Mouse (Mus musculus) NIH3T3 (cell line): ENCODE results near the gene Palld.

ENCODE experiments used
- DNase-seq: peaks from one replicate; pipeline ENCODE4 v3.0.0-alpha.2; 2012; ENCODE audit warnings: low read depth

The Palld gene

DNA sequence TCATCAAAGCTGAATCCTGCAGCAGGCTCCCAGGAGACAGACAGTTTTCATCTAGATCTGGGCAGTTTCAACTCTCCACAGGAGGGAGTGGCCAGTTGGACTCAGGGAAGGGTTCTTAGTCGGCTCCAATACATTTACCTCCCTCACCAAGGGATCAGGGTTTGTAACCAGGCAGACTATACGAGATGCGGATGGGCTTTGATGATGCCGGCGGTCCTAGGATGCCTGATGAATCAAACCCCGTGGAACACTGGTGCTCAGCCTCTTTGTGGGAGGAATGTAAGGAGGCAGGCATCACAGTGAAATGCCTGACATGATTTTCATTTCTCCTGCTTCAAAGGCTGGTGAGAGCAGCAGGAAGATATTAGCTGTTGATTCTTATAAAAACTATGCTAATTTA is 347.1 kb downstream of the Palld start:
- no peak for DNase-seq

DNA sequence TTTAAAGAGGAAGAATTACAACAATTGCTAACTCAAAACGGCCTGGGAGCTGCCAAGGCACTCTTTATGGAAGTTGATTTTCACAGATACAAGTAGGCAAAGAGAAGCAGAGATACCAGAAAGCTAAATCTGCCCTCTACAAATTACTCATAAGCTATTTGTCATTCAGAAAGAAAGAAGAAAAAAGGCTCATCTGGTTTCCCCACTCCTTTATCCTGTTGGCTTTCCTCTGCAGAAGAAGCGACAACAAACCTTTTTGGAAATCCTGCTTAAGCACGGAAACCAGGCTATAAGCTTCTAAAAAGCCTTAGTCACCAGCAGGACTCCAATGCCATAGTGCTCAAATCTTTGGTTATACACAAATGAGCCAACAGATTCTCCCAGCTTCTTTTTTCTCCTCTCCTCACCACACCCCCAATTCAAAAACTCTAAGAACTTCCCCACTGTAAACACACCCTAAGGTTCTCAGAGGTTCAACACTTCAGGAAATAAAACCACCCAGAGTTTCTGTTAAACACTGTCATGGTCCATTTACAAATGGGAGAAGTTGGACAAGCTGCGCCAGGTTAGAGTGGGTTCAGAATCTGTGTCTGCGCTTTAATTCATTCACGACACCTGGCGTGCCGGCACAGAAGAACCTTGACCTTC is 349.6 kb downstream of the Palld start:
- DNase-seq = no peak

DNA sequence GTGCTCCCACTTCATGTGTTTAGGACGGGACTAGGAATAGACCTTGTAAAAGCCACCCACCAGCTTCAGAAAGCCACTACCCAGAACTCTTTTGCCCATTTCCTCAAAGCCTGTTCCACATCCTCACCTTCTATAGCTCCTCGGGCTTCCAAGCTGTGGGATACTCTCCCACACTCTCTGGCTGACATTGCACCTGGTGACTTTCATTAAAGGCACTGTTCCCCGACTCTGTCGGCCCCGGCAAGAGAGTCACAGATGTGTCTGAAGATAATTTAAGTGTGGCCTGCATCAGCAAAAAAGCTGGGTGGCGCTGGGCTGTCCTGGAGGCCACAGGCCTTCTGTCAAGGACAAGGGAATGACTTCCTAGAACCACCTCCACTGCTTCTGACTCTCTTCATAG is 350.3 kb downstream of the Palld start:
- DNase-seq = no peak

DNA sequence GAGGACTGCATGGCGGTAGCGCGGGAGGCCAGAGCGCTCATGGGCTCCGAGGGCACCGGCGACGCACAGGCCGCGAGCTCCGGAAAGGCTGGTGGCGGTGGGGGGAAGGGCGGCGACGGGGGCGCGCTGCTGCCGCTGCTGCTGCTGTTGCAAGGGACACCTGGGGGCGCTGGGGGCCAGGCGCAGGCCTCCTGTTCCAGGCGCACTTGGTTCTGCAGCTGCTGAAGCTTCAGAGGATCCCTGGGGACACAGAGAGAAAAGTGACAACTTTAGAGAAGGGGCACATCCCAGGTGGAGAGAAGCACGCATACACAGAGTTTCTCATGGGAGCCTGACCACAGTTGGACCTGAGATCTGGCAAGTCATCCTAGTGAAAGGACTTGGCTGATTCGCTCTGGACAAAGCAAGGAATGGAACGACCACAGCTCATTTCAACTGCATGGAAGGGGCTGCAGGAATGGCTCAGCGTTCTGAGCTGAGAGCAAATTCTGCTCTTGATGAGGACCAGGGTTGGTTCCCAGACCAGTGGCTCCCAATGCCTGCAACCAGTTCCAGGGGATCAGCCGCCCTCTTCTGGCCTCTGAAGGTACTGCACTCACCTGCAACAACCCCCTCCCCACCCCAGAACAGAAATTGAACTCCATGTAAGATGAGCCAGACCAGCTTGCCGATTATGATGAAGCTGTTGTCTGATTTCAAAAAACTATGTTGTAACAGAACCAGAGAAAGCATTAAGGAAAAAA is 352.3 kb downstream of the Palld start:
- DNase-seq = peak; percentile 22

DNA sequence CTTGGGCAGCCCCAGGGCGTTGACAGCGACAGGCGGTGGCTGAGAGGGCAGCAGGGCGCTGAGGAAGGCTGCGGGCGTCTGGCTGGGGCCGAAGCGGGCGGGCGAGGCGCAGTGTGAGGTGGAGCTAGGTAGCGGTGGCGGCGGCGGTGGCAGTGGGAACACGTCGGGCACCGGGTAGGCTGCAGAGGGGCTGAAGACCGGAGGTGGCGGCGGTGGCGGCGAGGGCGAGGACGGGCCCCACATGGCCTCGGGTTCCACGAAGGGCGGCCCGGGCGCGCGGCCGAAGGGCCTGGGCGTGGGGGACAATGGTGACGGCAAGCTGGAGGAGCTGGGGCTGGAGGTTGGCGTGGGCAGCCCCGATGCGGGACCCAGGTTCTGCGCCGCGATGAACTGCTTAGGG is 352.9 kb downstream of the Palld start:
- no peak for DNase-seq

DNA sequence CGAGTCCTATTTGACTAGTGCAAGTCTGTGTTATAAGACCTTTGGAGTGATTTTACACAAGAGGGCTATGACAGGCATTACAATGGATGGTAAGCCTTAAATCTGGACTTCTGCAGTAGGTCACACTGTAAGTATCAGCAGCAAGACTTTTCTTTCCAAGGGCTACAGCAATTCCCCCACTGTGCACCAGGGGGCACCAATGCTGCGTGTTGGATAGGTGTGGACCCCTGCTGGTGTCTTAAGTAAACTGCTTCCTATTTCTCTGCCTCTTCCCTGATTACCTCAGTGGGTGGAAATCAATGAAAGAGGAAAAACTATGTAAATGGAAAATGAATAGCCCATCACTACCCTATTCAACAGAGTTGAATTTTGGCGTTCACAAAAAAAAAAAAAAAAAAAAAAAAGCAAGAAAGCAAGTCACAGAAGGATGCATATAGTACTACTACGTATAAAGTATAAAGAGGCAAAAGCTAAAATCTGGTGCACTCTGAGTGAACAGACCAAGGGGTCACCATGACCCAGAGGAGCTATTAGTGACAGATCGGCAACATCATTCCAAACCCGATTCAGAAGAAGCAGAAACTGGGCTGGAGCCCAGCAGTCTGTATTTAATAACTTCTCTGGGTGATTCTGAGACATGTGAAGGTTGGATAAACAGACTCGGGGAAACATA is 362.5 kb downstream of the Palld start:
- peak; percentile 96 for DNase-seq

DNA sequence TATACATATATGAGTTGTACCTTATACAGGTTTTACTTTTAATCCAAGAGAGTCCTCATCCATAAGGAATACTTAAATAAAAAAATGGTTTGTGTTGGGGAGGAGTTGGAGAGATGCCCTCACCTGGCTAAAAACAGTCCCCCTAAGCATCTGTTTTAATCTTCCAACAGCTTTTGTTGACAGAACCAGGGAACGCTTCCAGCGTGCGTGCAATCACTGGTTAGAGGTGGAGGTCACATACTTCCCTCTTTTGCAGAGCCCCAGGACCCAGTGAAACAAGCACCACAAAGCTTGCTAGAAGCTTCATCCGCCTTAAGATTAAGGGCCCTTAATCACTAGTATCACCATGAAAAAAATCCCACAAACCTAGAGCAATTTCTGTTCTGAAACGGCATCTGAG is 365.0 kb downstream of the Palld start:
- DNase-seq = peak; percentile 37

DNA sequence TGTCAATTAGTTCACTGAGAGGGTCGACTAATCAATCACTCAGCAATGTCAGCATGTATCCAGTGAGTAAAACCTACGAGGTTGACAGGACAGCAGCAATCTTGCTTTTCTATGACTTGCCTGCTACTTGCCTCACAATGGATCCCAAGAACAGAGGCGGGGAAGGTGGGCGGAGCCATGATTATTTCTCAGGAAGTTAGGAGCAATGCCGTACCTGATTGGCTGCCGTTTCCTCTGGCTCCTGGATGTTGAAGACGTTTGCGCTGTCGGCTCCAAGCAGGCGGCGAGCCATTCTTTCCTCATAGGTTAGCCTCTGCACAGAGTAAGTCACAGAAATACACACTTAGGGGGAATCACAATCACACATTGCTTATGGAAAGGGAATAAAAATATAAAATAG is 367.0 kb downstream of the Palld start:
- DNase-seq = no peak

DNA sequence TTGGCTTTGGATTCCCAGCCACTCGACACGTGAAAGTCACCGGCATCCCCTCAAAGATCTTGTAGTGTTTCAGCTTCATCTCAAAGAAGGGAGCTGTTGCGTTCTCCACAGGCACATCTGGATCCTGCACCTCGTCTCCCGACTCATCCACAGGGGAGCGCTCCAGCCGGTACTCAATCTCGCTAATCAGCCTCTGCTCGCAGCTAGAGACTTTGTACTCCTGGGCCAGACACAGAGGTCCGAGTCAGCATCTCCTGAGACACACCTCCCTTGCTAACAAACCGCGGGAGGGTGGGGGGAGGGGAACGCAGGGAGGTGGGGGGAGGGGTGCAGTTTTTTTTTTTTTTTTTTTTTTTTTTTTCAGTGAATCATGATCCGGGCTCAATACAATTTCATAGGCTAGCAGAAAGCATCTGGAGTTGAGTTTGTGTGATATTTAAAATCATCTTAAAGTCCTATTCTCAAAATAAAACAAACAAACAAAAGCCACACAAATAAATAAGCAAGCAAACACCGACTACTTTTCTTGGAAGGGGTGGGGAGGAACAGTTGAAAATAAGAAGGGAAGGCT is 369.0 kb downstream of the Palld start:
- DNase-seq = no peak

DNA sequence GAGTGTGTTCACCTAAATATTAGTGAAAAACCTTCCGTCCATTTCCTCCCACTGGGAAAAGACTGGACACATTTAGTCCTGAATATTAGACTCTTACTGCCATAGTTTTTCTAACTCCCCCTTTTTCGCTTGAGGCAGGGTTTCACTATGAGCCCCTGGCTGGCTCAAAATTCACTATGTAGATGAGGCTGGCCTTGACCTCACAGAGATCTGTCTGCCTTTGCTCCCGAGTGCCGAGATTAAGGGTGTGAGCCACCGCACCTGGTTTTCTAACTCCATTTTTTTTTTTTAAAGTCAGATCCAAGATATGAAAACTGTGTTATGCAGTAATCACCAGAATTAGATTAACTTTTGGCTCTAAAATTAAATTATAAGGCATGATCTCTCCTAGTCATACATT is 369.7 kb downstream of the Palld start:
- DNase-seq = no peak

DNA sequence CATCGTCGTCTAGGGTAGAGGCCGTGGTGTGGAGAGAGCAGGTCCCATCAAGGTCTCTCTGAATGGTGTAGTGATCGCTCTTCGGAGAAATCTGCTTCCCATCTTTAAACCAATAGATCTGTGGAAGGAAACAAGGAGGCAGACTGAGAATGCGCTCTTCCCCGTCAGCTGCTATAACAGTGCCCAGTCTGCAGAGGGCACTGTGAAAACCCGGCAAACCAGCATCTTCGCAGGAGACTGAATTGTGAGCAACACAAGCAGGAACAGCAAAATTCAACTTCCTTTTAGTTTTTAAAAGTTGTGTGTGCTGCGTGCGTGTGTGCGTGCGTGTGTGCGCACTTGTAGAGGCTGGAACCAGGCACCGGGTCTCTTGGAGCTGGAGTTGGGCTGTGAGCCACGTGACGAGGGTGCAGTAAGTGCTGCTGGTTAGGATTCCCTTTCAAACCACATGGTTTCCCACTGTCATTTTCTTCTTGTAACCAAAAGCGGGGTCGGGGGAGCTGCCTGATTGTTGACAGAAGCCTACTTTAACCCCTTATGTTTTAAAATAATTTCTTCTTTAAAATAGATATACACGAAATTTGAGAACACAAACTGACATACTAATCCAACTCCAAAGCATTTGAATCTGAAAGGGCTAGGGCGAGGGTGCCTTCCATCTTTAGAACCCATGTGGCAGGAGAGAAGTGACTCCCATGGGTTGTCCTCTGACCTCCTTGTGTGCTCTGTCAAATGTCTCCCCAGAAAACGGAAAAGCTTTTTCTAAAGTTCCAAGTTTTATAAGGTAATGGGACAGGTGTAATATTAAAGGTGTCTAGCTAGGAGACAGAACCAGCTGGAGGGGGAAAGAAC is 370.3 kb downstream of the Palld start:
- peak; percentile 37 for DNase-seq

DNA sequence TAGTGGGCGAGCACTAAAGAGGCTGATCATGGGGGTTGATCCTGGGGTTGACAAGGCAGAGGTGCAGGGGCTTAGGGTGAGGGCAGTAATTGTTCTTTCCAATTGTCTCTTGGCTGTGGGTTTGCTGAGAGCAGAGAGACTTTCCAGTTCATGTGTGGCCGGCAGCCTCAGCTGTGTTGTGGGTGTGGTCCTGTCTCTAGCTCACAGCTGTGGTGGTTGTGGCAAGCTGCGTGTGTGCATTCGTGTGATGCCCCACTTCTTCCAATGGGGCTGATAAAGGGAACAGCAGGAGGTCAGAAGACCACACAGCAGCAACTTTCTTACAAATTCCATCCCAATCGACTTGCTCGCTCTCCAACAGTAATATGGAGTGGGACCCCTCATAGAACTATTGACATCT is 373.8 kb downstream of the Palld start:
- DNase-seq = no peak

DNA sequence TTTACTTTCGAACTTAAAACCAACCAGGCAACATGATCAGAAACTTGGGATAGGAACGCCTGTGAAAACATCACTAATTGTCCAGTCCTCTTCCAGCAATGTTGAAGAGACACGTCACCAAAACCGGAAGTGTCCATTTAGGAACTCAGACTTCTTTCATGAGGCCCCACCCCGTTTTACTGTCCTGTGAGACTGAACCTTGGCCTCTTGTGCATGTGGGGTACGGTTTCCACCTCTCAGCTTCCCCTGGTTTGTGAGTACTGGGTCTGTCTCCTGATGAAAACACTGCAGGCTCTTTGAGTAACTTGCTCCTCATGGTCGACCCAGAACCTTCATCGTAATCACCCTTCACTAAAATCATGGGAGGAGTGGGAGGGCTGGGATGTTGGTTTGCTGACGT is 374.3 kb downstream of the Palld start:
- no peak for DNase-seq

DNA sequence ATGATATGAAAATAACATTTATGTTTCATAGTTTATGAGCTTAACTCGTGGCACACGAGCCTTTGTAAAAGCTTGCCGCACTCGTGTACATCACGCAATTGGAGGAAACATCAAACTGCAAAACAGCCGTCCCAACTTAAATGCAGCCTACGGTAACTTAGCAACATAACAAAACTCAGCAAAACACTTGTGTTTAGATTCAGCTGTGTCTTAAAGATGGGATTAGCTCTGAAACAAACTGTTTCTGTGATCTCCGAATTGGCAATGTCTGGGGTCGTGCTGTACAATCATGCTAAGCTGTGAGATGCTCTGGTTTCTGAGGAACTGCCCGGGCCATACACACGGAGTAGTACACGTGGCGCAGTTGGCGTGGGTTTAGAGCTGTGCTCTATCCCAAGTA is 375.5 kb downstream of the Palld start:
- no peak for DNase-seq

DNA sequence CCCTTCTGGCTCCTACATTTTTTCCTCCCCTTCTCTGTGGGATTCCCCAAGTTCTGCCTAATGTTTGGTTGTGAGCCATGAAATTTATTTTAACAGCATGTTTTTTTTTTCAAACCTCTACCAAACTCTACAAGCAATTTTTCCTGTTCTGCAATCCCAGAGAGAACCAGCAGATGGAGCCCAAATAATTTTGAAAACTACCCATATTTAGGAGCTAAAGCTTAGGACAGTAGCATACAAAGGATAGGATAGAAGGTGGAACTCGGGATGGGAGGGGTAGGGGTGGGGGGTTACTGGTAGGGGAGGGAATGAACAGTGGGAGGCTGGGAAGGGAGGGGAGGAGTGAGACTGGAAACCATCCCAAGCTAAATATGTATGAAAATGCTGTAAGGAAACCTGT is 380.4 kb downstream of the Palld start:
- peak; percentile 76 for DNase-seq

DNA sequence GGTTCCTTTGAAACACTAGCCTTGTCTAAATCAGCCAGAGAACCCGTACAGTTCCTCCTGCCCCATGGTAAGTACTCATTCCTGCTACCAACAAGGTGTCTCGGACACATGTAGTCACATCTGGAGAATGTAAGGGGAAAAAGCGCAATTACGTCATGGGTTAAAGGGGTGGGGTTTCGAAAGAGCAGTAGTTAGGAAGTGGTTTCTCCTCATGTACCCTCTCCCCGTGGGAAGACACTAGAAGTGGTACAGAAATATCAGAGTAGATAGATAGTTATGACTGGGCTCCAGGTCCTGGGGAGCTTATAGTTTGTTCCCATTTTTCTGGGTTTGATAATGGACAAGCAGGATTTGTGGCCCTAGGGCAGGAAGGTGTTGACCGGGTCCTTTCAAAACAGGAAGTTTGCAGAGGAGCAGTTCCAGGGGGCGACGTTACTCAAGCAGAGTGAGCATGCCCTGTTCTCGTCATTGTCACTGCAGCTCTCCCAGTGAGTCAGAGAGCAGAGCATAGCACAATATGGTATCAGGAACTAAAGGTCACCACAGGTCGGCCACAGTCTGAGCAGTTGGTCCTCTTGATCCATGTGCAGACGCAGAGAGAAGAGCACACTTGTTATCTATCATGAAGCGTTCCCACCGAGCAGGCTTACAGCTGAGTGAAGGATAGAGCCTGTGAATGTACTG is 384.8 kb downstream of the Palld start:
- no peak for DNase-seq

DNA sequence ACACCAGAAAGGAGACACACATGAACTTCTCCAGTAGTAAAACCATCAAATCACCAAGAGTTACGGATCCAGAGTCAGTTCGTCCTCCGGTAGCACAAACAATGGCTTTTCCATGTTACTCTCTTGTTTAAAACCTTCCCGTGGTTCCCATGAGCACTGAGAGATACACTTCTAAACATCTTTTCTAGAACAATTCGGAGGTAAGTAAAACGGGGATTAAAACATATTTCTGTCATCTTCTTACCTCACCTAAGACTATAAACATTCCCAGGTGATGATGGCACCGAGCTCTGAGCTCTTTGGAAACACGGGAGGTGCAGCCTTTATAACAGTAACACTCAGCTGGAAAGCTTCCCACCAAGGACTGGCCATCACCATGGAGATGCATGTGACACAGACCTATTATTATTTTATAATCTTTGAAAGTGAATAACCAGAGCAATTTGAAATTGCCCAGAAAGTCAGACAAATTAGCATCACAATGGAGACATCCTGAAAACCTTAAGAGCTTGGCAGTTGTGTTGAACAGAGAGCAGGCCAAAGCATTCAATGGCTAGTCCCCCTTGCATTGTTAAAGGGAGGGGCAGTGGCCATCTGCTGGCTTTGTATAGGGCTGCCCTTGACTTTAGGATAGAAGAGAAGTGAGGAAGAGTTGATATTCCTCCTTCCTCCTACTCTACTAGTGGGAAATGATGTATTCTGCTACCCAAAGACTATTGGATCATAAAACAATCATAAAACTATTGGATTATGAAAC is 385.6 kb downstream of the Palld start:
- DNase-seq = no peak

DNA sequence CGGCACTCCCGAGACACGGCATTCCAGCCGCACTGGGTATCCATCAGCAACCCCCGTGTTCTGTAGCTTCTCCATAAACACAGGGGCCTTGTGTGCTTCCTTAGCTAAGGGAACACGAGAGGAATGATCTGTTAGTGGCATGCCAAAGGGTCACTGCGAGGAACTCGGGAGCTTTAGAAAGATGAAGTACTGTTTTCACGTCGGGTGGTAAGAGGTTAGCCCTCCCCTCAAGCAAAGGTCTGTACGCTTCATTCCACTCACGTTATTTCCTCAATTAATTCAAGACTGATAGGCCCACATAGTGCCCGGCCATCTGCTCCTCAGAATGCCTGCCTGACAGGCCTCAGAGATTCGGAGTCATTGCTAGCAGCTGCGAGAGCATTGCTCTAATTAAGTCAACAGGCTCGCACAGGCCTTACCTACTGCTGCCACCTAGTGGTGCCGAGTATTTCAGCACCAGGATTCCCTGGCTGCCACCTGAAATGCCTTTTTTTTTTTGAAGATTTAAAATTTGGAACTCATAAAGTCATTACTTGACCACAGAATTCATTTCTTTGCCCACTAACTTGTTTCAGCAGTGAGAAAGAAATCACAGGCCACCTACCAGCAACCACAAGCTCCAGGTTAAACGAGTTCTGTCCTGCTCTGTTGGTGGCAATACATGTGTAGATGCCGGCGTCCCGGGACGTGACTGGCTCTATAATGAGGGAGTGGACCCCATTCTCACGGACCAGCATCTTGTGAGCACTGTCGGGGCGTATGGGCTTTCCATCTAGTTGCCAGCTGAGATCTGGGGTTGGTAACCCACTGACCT is 386.4 kb downstream of the Palld start:
- peak; percentile 87 for DNase-seq

DNA sequence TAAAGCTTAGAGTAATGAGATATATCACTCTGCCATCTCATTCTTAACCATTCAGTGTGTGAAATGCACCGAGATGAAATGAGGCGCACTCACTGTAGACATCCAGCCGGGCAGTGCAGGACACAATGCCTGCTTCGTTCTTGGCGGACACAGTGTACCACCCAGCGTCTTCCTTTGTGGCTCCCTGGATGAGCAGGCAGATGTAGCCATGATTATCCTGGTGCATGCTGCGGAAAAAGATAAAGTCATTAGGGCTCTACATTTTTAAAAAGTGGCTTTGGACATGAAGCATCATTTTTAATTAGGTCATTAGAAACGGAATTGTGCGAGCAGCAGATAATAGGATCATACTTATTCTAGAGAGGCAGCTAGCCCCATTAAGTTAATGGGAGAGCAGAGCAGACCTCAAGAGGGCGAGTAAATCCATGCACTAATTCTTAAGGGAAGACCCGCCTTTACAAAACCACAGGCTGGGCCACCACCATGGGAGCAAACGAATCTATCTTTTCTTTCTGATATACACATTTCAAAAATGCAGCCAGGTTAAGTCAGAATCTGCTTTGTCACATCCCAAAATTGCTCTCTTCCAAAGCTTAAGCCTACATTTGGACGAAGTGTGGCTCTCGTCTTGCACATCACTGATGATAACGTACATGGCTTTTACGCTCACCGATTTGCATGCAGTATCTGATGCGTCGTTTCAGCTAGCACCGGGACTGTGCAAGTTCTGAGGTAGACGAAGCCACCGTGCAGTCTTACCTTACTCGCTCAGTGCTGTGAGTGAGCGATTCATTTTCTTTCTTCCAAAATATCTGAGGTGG is 387.2 kb downstream of the Palld start:
- no peak for DNase-seq
